Mouse (Mus musculus): Measurements from ENCODE around the gene Olfr1370. TPM values are rescaled to one million over a fixed set of nuclear protein-coding genes. Genes with fewer than 3 reads are reported as not detected.

The Olfr1370 gene
- not detected in 2 replicates for polyA plus RNA-seq (2015; fragmentation: Nextera tagmentation; extraction: Ambion mirVana)

GRCm38 (mm10) chr13:21074847-21075246 lies at the start of gene Olfr1370:
Gene Olfr1370, minus strand, starts transcription at chr13:21074947.

GRCm38 (mm10) chr13:21111183-21111582 lies 36.4 kb upstream of the Olfr1370 start, which contains the start of gene Olfr1369-ps1:
Gene Olfr1369-ps1, plus strand, starts transcription at chr13:21111483.

Other genes with a start within 250 kb of the Olfr1370 start
- gene Olfr1369-ps1, start 36.5 kb upstream of the Olfr1370 start, polyA plus RNA-seq (2015; fragmentation: Nextera tagmentation; extraction: Ambion mirVana) = not detected in 2 replicates
- not detected in 2 replicates for gene Olfr263, start 54.7 kb upstream of the Olfr1370 start, polyA plus RNA-seq (2015; fragmentation: Nextera tagmentation; extraction: Ambion mirVana)
- not detected in 2 replicates for gene Olfr1368, start 70.9 kb upstream of the Olfr1370 start, polyA plus RNA-seq (2015; fragmentation: Nextera tagmentation; extraction: Ambion mirVana)
- 39.2 and 41.1 TPM in 2 replicates for gene Trim27, start 104.5 kb upstream of the Olfr1370 start, polyA plus RNA-seq (2015; fragmentation: Nextera tagmentation; extraction: Ambion mirVana)
- not detected in 2 replicates for gene Gpx5, start 217.8 kb upstream of the Olfr1370 start, polyA plus RNA-seq (2015; fragmentation: Nextera tagmentation; extraction: Ambion mirVana)
- gene Gpx6, start 237.2 kb upstream of the Olfr1370 start, polyA plus RNA-seq (2015; fragmentation: Nextera tagmentation; extraction: Ambion mirVana) = not detected in 2 replicates

All from skeletal muscle tissue, postnatal 0 days (tissue).